Mouse (Mus musculus): Measurements from ENCODE around the gene Kazn.

The Kazn gene

DNA sequence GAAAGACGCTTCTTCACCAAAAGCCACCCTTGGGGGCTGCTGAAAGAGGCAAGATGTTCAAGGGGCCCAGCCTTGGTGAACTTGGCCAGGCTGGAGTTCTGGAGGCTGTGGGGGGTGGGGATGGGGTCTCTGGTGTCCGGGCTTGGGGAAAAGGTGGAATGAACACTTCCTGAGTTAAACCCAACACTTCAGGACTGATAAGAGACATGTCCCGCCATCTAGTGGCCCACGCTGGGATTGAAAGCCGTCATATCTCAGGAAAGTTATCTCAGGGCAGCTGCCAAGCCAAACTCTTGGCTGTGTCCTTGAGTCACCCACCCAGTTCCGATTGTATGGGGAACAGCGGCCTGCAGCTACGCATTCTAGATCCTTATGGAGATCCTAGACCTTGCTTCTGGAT, 140.9 kb downstream of the Kazn start:
- peak; percentile 79 to 84 for DNase-seq

DNA sequence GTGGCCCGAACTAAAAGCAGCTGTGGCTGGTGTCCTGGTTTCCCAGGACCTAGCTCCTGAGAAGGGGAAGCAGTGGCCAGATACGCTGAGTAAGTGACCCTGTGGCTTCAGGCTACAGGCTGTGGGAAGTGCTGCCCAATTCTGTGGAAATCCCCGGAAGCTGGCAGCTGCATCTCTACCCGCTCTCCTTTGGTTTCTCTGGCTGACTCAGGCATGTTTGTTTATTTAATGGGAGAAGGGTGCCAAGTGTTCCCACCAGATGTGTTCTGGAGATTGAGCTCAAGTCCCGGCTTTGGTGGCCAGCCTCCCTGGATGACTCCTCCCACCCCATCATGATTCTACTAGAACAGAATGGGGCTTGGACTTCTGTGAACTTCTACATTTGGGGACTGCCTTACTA, 141.3 kb downstream of the Kazn start:
- DNase-seq = peak; percentile 78 to 88

GRCm38 (mm10) chr4:142095513-142096241, 143.5 kb downstream of the Kazn start:
- peak; percentile 42 to 57 for DNase-seq

- no peak for DNase-seq
Measured at GRCm38 (mm10) chr4:142094386-142094785, 144.8 kb downstream of the Kazn start.

GRCm38 (mm10) chr4:142091100-142091499, 148.1 kb downstream of the Kazn start:
- no peak for DNase-seq

- no peak for DNase-seq
Measured at GRCm38 (mm10) chr4:142089966-142090365, 149.2 kb downstream of the Kazn start.

GRCm38 (mm10) chr4:142088836-142089235, 150.4 kb downstream of the Kazn start:
- no peak for DNase-seq

DNA sequence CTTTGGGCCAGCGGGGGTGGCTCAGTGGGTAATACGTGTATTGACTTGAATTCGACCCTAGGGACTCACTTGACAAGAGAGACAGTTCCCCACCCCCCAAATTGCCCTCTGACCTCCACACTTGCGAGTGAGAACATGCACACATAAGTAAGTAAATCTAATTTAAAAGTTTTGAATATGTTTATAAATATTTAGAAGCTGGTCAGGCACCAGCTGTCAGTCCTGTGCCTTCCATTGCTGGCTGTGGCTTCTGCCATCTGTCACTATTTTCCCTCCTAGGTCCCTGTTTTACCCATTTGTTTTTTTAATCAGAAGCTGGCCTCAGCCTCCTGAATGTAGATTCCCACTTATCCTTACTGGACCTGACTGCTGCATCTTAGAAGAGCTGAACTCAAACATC, 150.8 kb downstream of the Kazn start:
- DNase-seq = no peak

- no peak for DNase-seq
Measured at GRCm38 (mm10) chr4:142084936-142085563, 154.2 kb downstream of the Kazn start.

DNA sequence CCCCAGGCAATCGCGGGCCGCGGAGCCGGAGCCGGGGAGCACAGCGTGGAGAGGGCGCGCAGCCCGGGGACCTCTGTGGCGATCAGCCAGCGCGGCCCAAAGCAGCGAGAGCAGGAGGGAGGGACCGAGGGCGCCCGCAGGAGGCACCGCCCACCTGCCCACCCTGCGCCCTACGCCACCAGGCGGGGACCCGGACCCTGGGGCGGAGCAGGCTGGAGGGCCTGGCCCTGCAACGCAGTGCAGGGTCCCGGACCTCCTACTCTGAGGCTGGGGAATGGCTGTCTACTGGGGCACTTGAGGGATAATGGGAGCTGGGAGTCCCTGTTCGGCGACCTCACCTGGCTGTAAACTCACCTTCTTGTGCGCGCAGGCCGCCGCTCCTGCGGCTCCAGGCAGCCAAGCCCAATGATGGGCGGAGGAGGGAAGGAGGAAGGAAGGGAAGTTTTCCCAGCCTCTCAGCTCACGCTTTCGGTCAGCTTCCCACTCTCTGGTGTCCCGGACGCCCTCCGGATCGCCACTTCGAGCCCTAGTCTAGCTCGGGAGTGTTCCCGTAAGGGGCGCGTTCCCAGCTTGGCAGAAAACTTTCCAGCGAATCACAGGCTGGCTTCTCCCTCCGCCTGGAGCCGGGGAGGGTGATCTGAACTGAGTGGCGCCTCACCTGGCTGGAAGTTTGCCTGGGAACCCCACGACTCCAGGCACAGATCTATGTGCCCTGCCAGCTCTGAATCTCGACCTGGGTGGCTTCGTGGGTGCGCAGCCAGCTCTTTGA, 154.9 kb downstream of the Kazn start, which contains the start of gene Tmem51:
Gene Tmem51 (minus strand): TSS at position 174 of the 769 bp plus-strand sequence.
- DNase-seq = peak; percentile 73 to 86

DNA sequence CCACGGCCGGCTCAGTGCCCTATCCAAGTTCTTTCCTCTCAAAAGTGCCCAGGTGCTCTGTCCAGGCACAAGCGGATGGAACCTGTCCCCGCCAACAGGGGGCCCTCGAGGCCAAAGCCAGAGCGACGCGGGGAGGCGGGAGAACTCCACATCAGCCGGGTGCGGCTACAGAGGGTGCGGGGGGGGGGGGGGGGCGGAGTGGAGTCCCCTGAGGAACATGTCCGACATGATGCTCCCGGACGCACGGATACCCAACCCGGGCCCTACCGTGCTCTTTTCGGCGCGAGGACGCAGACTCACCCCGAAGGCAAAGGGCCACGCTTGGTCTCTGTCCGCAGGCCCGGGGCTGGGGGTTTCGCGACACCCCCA, 155.5 kb downstream of the Kazn start:
- peak; percentile 82 to 86 for DNase-seq

DNA sequence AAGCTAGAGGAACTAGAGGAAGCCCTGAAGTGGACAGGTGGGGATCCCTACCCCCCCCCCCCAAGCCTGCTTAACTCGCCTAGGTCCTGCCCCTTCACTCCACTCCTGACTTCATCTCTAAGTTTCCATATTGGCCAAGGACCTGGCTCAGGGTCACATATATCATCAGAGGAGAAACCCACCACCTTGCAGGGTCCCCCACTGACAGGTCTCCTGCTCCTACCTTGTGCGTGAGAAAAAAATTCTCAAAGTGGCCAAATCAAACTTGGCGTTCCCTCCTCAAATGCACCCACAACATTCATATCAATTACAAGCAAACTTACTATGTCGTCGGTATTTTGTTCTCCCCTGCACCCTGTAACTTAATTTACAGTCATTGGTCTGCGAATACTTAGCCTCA, 156.0 kb downstream of the Kazn start:
- no peak for DNase-seq

DNA sequence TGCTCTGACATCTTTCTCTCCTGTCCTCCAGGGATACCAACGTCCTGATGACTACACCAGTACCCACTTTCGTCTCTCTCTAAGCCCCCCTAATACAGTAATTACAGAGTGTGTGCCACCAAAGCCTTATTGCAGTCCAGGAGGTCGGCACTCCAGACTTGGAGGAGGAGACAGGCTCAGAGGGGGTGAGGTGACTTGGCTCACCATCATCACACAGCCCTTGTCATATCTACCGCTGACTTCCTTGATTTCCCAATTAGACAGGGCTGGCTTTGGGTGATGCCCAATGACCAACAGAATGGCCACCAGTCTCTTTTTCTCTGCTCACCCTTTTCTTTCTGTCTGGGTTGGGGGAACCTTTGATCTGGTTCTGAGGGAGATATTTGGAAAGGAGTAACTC, 156.5 kb downstream of the Kazn start:
- DNase-seq = no peak

GRCm38 (mm10) chr4:142081631-142082283, 157.4 kb downstream of the Kazn start:
- peak; percentile 49 to 57 for DNase-seq

- no peak for DNase-seq
Measured at GRCm38 (mm10) chr4:142080901-142081630, 158.1 kb downstream of the Kazn start.

DNA sequence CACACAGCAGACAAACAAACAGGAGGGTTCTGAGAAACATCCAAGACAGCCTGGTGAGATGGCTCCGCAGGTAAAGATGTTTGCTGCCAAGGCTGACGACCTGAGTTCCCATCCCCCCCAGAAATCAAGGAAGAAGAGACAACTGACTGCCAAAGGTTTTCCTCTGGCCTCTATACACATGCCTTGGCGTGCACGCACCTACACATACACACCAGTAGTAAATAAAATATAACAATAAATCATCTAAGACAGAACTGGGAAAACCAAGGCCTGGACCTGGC, 158.8 kb downstream of the Kazn start:
- DNase-seq = no peak

DNA sequence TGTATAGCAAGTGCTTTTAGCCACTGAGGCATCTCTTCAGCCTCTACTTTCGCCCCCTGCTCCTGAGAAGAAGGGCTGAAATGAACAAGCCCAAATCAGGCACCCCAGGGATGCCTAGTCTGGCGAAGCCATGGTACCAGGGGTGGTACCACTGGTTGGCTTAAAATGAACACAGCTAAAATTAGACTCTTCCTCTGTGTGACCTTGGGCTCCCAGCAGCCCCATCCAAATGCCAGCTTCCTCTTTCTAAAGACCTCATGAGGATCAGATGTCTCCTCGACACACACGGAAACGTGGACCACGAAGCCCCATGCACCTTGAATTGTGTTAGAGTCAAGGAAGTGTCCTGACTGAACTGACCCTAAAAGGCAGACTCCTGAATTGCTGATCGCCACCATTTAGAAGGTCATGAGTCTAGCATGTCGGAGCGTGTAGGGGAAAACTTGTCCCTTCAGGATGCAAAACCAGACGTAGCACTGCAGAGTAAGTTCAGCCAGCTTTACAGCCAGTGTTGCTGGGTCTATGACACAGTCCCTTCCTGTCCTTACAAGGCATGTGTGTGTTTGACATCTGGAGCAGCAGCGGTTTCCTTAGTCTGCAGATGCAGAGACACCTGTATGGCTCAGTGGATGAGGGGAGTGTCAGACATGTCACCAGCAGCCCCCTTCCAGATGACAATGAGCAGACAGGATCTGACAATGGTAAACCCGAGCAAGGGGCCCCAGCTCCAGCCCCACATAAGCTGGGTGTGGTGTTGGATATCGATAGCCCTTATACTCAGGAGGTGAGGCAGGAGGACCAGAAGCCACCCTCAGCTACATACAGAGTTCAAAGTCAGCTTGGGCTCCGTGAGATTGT, 159.3 kb downstream of the Kazn start:
- no peak for DNase-seq

GRCm38 (mm10) chr4:142077572-142078271, 161.5 kb downstream of the Kazn start:
- peak; percentile 40 to 66 for DNase-seq

GRCm38 (mm10) chr4:142076883-142077282, 162.3 kb downstream of the Kazn start:
- DNase-seq = no peak

GRCm38 (mm10) chr4:142075931-142076330, 163.3 kb downstream of the Kazn start:
- DNase-seq = no peak

- no peak for DNase-seq
Measured at GRCm38 (mm10) chr4:142074060-142074732, 165.0 kb downstream of the Kazn start.
